Mouse (Mus musculus) heart, postnatal 0 days (tissue): Measurements from ENCODE around the gene Lalba.

Experiments used
- CTCF ChIP-seq: IDR thresholded peaks from 2 replicates; pipeline ENCODE4 v1.5.1; 2016; ENCODE audit warnings: antibody characterized with exemption, control low read depth, low read depth
- EP300 ChIP-seq: IDR thresholded peaks from 2 replicates; pipeline ENCODE4 v1.6.1; 2016; ENCODE audit warnings: antibody characterized with exemption, low read depth

GRCm38 (mm10) chr15:98503317-98503716 is 20.8 kb upstream of the Lalba start:
- TF ChIP-seq CTCF (no peak), EP300 (no peak)
